Mouse (Mus musculus): Measurements from ENCODE around the gene Zfp369. TPM values are rescaled to one million over a fixed set of nuclear protein-coding genes. Genes with fewer than 3 reads are reported as not detected.
"Not testable (repeated sequence)": the region's sequence is repeated elsewhere in the genome, so short reads cannot be mapped to it uniquely, and the experiment has no call there.

The Zfp369 gene
- polyA plus RNA-seq, 1 experiment from 2014 or later, result 28.7 TPM

GRCm38 (mm10) chr13:65286771-65287170 is 8.2 kb downstream of the Zfp369 start:
- Histone ChIP-seq H3K36me3 (replicated peaks) (peaks cover 75% of the 10 kb centered on the region), H3K4me3 (replicated peaks) (no peak overlapping the region), H3K27me3 (no peaks in the 10 kb centered on the region), H3K9me3 (peaks cover 70% of the 10 kb centered on the region), H3K4me2 (no peak overlapping the region), H3K4me1 (no peaks in the 10 kb centered on the region), H3K27ac (no peak overlapping the region), H3K9ac (no peak overlapping the region)
- no peak for ATAC-seq (ENCODE audit: low FRiP score)
- WGBS, result 88% methylated on average over 2 of the region's 2 CpGs

DNA sequence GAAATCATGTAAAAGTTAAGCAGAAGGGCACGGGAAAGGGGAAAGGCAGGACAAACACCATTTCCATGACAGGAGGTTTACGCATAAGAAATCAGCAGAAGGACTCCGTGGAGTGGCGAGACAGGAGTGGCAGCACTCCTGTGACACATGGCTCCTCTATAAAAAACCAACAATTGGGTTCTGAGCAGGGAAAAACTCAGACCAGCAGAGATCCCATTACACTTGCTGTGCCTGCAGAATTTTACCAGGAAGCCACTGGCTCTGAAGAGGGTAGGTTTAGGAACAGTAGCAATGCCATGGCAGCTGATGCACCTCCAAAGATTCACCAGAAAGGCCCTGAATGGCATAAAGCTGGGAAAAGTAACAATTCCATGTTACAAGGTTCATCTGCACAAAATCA is 17.7 kb downstream of the Zfp369 start:
- peaks cover 66% of the 10 kb centered on the region for H3K9me3 ChIP-seq
- H3K36me3 ChIP-seq (replicated peaks), result peaks cover 68% of the 10 kb centered on the region
- no peak overlapping the region for H3K9ac ChIP-seq
- H3K27me3 ChIP-seq, result no peaks in the 10 kb centered on the region
- no peak overlapping the region for H3K4me3 ChIP-seq (replicated peaks)
- no peak for ATAC-seq (ENCODE audit: low FRiP score)
- no peak overlapping the region for H3K27ac ChIP-seq
- H3K4me2 ChIP-seq, result no peak overlapping the region
- H3K4me1 ChIP-seq, result no peaks in the 10 kb centered on the region
- WGBS, result 94% methylated on average over 4 of the region's 4 CpGs

DNA sequence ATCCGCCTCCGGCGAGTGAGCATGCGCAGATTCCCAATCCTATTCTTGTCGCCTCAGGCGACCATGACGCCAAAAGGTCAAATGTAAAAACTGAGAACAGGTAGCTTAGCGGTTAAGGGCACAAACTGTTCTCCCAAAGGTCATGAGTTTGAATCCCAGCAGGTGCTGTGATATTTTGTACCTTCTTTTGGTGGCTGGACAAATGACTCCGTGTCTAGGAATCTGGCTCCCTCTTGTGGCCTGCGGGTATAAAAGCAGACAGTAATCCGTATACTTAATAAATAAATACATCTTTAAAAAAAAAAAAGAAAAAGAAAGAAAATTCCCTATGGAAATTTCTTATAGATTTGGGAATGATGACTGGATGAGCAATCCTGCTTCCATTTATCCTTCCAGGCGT is 32.2 kb downstream of the Zfp369 start:
- not testable (repeated sequence) for H3K4me3 ChIP-seq (replicated peaks); H3K9ac ChIP-seq; H3K4me1 ChIP-seq; H3K27me3 ChIP-seq; H3K36me3 ChIP-seq (replicated peaks); H3K27ac ChIP-seq; ATAC-seq (ENCODE audit: low FRiP score)
- WGBS, result 31% methylated on average over 12 of the region's 12 CpGs
- H3K4me2 ChIP-seq, result peak overlapping the region; percentile 13; the same call in 1 of the 2 replicates
- peaks cover 35% of the 10 kb centered on the region for H3K9me3 ChIP-seq

DNA sequence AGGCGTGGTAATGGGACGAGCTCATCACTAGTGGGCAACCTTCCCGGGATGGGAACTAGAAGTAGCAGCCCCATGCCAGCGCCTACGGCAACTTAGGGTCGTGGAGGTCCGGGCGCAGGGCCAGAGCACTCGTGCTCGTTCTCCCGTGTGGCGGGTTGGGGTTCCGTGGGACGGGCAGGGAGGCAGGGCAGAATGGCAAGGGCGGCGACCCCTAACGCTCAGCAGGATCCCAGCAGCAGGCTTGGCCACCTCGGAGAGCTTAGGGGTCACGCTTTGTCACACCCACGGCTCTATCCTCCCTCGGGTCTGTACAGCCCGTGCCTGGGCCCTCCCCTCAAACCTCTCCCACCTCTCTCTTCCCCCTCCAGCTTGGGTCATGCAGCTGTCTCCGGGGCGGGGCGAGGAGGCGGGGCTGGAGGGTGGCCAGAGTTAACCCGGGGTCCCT is 32.7 kb downstream of the Zfp369 start:
- H3K4me2 ChIP-seq, result peak overlapping the region; percentile 13; the same call in 1 of the 2 replicates
- no peak overlapping the region for H3K27ac ChIP-seq
- no peaks in the 10 kb centered on the region for H3K36me3 ChIP-seq (replicated peaks)
- no peak for ATAC-seq (ENCODE audit: low FRiP score)
- 33% methylated on average over 27 of the region's 27 CpGs for WGBS
- H3K4me3 ChIP-seq (replicated peaks), result 0 out of 2 replicates have a peak overlapping the region, but pooled peaks have one; percentile 13
- H3K9me3 ChIP-seq, result peaks cover 31% of the 10 kb centered on the region
- H3K4me1 ChIP-seq, result no peaks in the 10 kb centered on the region
- no peak overlapping the region for H3K9ac ChIP-seq
- no peaks in the 10 kb centered on the region for H3K27me3 ChIP-seq

- peaks cover 27% of the 10 kb centered on the region for H3K9me3 ChIP-seq
- no peak overlapping the region for H3K4me3 ChIP-seq (replicated peaks)
- no peaks in the 10 kb centered on the region for H3K4me1 ChIP-seq
- H3K36me3 ChIP-seq (replicated peaks), result no peaks in the 10 kb centered on the region
- H3K4me2 ChIP-seq, result no peak overlapping the region
- no peaks in the 10 kb centered on the region for H3K27me3 ChIP-seq
- H3K27ac ChIP-seq, result no peak overlapping the region
- 91% methylated on average over 9 of the region's 9 CpGs for WGBS
- no peak for ATAC-seq (ENCODE audit: low FRiP score)
- no peak overlapping the region for H3K9ac ChIP-seq
Measured at GRCm38 (mm10) chr13:65311826-65312225, 33.2 kb downstream of the Zfp369 start.

- WGBS, result 69% methylated on average over 5 of the region's 5 CpGs
- H3K36me3 ChIP-seq (replicated peaks); H3K4me2 ChIP-seq; H3K4me3 ChIP-seq (replicated peaks); H3K4me1 ChIP-seq; H3K27ac ChIP-seq; H3K9ac ChIP-seq; ATAC-seq (ENCODE audit: low FRiP score); H3K9me3 ChIP-seq; H3K27me3 ChIP-seq: not testable (repeated sequence)
Measured at GRCm38 (mm10) chr13:65348501-65348900, 69.9 kb downstream of the Zfp369 start.

DNA sequence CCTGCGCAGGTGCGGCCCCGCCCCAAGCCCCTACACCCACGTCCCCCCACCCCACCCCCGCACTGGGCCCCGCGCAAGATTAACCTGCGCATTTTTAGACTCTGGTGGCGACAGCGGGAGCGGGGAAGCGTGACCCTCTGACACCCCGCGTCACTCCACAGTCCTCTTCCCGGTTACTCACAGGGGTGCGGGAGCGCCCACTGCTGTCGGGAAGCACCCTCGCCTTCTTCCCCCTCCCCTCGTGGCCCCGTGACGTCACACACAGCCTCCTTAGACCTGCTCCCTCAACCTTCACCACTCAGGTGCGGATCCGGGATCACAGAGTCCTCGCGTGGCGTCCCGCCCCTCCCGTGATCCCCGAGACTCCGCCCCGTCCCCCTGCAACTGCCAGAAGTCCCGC is 73.2 kb downstream of the Zfp369 start:
- not testable (repeated sequence) for H3K36me3 ChIP-seq (replicated peaks); H3K27me3 ChIP-seq; H3K9ac ChIP-seq; H3K9me3 ChIP-seq; H3K4me1 ChIP-seq; H3K27ac ChIP-seq; H3K4me3 ChIP-seq (replicated peaks); ATAC-seq (ENCODE audit: low FRiP score)
- 10% methylated on average over 32 of the region's 33 CpGs for WGBS
- peak overlapping the region; percentile 24 for H3K4me2 ChIP-seq

Other genes starting within 250 kb of the Zfp369 start
- not detected in 2 replicates for gene Spata31d1c, start 245.8 kb upstream of the Zfp369 start, polyA plus RNA-seq (2016; fragmentation: Nextera tagmentation; extraction: Ambion mirVana)
- gene Prss47, start 226.1 kb upstream of the Zfp369 start, polyA plus RNA-seq (2016; fragmentation: Nextera tagmentation; extraction: Ambion mirVana), result not detected in 2 replicates
- gene Mfsd14b, start 165.8 kb upstream of the Zfp369 start, polyA plus RNA-seq (2016; fragmentation: Nextera tagmentation; extraction: Ambion mirVana), result 41.1 and 46.3 TPM in 2 replicates
- not detected in 2 replicates for gene Olfr465-ps1, start 140.7 kb upstream of the Zfp369 start, polyA plus RNA-seq (2016; fragmentation: Nextera tagmentation; extraction: Ambion mirVana)
- not detected in 2 replicates for gene Olfr466, start 128.6 kb upstream of the Zfp369 start, polyA plus RNA-seq (2016; fragmentation: Nextera tagmentation; extraction: Ambion mirVana)
- gene Nlrp4f, start 72.8 kb upstream of the Zfp369 start, polyA plus RNA-seq (2016; fragmentation: Nextera tagmentation; extraction: Ambion mirVana), result not detected in 2 replicates
- gene Gm10775, start 19.3 kb upstream of the Zfp369 start, polyA plus RNA-seq (2016; fragmentation: Nextera tagmentation; extraction: Ambion mirVana), result not detected in 2 replicates
- gene Gm10139, start 233.9 kb downstream of the Zfp369 start, polyA plus RNA-seq (2016; fragmentation: Nextera tagmentation; extraction: Ambion mirVana), result not detected in 2 replicates

Data from forebrain, embryonic 12.5 days (tissue).